Mouse (Mus musculus): Measurements from ENCODE around the gene 6820408C15Rik.

GRCm38 (mm10) chr2:152490038-152490437 is 74.7 kb downstream of the 6820408C15Rik start, which contains the start of gene Defb22:
- TF ChIP-seq CTCF (conservative IDR thresholded peaks at IDR 0.05 in 1 of 2, IDR thresholded peaks at IDR 0.05 in 1 of 2; ENCODE audit: low read depth in 2 of 2, low read length in 2 of 2) (no peak), EP300 (IDR thresholded peaks at IDR 0.05; ENCODE audit: low read length) (no peak)

Data from CH12.LX (cell line).